Mouse (Mus musculus): ENCODE results near the gene Zfp281. TPM values are rescaled to one million over a fixed set of nuclear protein-coding genes. Genes with fewer than 3 reads are reported as not detected.

Zfp281 gene
- total RNA-seq, 2 experiments from 2014 or later: 12.1 to 14.8 TPM

- intact Hi-C loops (cut with DNase I): no loop called here
- DNase-seq: no peak
Measured at GRCm38 (mm10) chr1:136611803-136612202, 12.9 kb upstream of the Zfp281 start.

DNA sequence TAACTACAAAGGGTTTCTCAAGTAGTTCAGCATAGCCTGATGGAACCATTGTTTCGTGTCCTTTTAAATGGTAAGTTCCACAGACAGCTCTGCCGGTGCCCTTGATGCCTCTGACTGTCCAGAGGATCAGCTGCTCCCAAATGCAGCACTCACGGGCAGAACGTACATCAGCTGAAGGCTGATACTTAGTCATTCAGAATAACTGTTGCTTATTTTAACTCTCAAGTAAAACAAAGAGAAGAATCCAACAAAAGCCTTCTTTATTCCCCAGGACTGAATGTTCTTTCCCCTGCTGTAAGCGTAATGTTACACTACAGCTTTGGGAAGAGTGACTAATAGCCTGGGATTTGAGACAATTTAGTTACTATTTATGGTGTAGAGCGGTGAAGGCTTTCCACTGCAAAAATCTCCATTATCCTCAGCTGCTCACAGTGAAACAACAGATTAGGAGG lies 11.4 kb upstream of the Zfp281 start:
- intact Hi-C loops (cut with DNase I): no loop called here
- no peak for DNase-seq

DNA sequence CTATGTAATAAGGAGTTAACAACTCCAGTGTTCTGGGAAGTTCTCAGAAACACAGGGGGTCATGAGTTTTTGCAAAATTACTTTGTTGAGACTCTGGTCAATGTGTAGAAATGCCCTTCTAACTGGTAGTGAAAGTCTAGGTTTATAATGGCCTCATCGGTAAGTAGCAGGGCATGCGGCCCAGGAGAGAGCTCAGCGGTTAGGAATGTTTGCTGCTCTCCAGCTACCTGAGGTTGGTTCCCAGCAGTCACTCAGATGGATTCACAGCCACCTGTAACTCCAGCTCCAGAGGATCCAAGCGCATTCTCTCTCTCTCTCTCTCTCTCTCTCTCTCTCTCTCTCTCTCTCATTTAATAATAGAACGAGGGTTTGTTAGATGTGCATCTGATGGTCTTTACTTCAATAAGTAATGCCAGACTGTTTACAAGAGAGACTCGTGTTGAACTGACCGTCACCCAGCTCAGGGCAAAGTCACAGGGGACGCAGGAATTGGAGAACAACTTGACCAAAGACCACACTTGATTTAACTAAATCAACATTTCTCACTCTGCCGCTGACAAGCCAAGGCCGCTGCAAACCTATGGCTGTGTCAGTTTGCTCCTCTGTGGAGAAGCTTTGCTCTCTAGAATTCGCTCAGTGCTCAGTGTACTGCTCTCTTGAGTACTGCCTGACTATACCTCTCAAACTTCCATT lies 9.8 kb upstream of the Zfp281 start:
- intact Hi-C loops (cut with DNase I): no loop called here
- DNase-seq: no peak

- intact Hi-C loops (cut with DNase I): no loop called here
- no peak for DNase-seq
Measured at GRCm38 (mm10) chr1:136617163-136617788, 7.4 kb upstream of the Zfp281 start.

DNA sequence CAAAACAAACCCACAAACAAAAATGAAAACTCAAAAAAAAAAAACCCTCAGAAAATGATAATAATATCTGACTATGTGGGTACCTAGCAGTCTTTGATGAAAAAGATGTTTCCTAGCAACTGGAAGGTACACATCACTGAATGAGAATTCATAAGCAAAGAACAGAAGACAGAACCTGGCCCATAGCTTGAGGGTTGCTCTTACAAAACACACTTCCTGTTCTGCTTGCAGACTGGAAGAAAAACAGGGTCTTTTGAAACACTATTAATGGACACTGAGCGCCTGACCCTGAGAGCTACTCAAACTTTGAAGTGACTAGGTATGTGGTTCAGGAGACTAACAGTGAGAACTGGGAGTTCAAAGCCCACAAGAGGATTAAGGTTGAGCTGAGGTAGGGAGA lies 6.1 kb upstream of the Zfp281 start:
- DNase-seq: no peak
- intact Hi-C loops (cut with DNase I): no loop called here

- intact Hi-C loops (cut with DNase I): loop anchor here (5.0 kb wide), 2 partner anchors 62 to 107 kb away; no protein-coding TSS in a partner anchor
- peak; percentile 63 to 65 for DNase-seq
Measured at GRCm38 (mm10) chr1:136625019-136625895, 556 bp downstream of the Zfp281 start.

GRCm38 (mm10) chr1:136626141-136626540 lies 1.4 kb downstream of the Zfp281 start:
- no peak for DNase-seq
- intact Hi-C loops (cut with DNase I): loop anchor here (5.0 kb wide), 2 partner anchors 61 to 106 kb away; no protein-coding TSS in a partner anchor

DNA sequence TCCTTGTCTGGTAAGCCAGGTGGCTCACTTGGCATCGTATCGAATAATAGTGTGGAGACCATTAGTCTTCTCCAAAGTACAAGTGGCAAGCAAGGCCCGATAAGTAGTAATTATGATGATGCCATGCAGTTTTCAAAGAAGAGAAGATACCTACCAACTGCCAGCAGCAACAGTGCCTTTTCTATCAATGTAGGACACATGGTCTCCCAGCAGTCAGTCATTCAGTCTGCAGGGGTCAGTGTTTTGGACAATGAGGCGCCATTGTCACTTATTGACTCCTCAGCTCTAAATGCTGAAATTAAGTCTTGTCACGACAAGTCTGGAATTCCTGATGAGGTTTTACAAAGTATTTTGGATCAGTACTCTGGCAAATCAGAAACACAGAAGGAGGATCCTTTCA lies 2.1 kb downstream of the Zfp281 start:
- no peak for DNase-seq
- intact Hi-C loops (cut with DNase I): loop anchor here (5.0 kb wide), 2 partner anchors 61 to 106 kb away; no protein-coding TSS in a partner anchor

- intact Hi-C loops (cut with DNase I): loop anchor here (5.0 kb wide), 2 partner anchors 60 to 105 kb away; no protein-coding TSS in a partner anchor
- no peak for DNase-seq
Measured at GRCm38 (mm10) chr1:136627591-136627990, 2.9 kb downstream of the Zfp281 start.

GRCm38 (mm10) chr1:136632891-136633290 lies 8.2 kb downstream of the Zfp281 start:
- no peak for DNase-seq
- intact Hi-C loops (cut with DNase I): no loop called here

DNA sequence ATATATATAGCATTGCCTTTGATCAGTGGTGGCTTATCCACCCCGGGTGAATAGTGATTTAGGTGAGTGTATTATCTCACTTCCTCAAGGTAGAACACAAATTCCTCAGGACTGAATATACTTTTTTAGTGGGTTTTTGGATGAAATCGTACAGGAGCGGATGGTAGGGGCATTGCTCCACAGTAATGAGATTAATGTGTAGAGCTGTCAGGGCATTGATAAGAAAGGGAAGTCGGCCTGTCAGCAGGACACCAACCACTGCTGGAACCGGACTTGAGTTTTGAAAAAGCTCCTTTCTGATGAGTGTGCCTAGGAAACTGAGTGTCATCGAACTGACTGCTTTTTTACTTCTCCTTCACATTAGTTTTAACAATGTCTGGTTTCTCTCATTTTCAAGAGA lies 10.9 kb downstream of the Zfp281 start:
- intact Hi-C loops (cut with DNase I): no loop called here
- no peak for DNase-seq

- no peak for DNase-seq
- intact Hi-C loops (cut with DNase I): no loop called here
Measured at GRCm38 (mm10) chr1:136636946-136637345, 12.2 kb downstream of the Zfp281 start.

DNA sequence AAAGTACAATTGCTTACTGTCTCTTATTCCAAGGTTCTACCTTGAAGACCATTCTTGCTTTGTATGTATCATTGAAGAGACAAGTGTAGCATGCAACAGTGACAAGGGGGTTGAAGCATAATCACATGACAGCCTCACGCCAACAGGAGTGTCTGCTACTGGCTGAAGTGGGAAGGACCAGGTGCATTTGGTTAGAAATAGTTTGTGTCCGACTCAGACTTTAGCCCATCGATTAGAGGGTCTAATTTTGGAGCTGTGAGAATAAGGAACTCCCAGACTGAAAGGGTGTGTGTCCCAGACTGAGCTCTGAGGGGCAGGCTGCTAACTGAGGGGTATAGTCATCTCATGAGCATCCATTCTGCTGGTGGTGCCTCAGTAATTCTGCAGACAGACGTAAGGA lies 13.0 kb downstream of the Zfp281 start:
- no peak for DNase-seq

GRCm38 (mm10) chr1:136638211-136638610 lies 13.5 kb downstream of the Zfp281 start:
- DNase-seq: no peak
- intact Hi-C loops (cut with DNase I): no loop called here

More for the DNA sequence above, 13.0 kb downstream of the Zfp281 start:
- intact Hi-C loops (cut with DNase I): no loop called here

DNA sequence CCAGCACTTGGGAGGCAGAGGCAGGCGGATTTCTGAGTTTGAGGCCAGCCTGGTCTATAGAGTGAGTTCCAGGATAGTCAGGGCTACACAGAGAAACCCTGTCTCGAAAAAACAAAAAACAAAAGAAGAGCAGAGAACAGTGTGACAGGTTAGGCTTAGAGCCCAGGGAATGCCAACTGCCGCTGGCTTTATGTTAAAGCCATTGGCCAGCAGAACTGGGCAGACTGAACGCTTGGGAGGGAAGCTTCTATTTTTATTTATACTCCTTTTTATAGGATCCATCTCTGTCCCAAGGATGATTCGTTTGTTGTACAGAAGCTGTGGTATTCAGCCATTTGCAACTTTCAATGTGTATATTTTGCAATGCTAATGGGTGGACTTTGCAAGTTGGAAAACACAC lies 14.0 kb downstream of the Zfp281 start:
- intact Hi-C loops (cut with DNase I): no loop called here
- DNase-seq: no peak

DNA sequence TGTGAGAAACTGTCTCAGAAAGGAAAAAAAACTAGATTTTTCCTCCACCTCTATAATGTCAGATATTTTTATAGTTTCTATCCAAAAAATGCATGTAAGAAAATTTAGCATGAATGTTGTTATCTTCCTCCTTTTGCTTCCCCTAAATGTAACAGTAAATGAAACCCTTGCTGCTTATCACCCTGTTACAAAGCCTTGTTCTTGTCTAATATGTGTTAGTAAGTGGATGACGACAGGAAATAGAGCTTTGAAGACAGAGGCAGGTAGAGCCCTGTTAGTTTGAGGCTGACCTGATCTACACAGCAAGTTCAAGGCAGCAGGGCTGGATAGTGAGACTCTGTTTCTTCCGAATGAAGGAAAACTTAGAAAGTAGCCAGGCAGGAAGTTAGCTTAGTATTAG lies 14.5 kb downstream of the Zfp281 start:
- DNase-seq: no peak
- intact Hi-C loops (cut with DNase I): no loop called here

- intact Hi-C loops (cut with DNase I): no loop called here
- no peak for DNase-seq
Measured at GRCm38 (mm10) chr1:136642701-136643100, 18.0 kb downstream of the Zfp281 start.

DNA sequence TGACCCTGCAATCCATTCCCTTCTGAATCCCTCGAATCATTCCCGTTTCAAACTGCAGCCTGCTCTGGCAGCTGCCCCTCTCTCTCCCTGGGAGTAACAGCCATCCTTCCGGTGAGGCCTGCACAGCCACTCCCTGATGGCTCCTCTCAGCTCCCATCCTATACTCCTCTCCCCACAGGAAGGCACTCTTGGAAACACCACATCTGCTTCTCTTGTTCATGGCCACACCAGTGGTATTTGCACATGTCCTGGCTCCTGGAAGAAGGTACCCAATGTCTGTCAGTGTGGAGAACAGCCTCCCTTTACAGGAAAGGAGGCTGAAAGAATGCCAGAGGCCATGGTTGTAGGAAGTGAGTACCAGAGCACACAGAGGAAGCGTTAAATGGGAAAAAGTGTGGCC lies 19.8 kb downstream of the Zfp281 start:
- intact Hi-C loops (cut with DNase I): no loop called here
- DNase-seq: no peak

- intact Hi-C loops (cut with DNase I): no loop called here
- no peak for DNase-seq
Measured at GRCm38 (mm10) chr1:136645849-136646625, 21.3 kb downstream of the Zfp281 start.

DNA sequence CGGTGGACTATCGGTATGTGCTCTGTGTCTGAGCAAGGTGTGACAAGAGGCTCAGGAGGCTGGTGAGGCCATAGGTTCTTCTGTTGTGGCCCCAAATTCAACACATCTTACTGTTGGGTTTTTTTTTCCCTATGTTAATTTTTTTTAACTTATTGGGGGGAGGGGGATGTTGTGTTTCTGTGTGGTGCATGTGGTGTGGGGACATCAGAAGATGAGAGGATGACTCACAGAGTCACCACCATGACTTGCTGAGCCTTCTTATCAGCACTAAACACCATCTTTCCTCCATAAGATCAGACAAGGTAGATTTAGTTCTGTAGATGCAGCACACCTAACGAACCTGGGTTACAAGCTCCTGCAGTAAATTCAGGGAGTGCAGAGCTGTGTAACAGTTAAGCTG lies 27.4 kb downstream of the Zfp281 start:
- intact Hi-C loops (cut with DNase I): no loop called here
- DNase-seq: no peak

Data from heart, postnatal 10 days (tissue).